8 mouse cellular contexts compared by ENCODE assay signal in genomic region chr7:139068182-139068623, GRCm38 (mm10). TPM values are rescaled to one million over a fixed set of nuclear protein-coding genes. Genes with fewer than 3 reads are reported as not detected.
DNase-seq lines count a peak whose midpoint lies in the region; ATAC-seq and TF ChIP-seq lines count a peak whose summit lies in the region.

No protein-coding gene starts in this region.

- H3K36me3 ChIP-seq in spleen, adult 2 months (ENCODE audit: control insufficient read depth, insufficient read depth, low read length): no peaks in the 10 kb centered on the region
- H3K36me3 ChIP-seq in forebrain, embryonic 14.5 days (ENCODE audit: control insufficient read depth, insufficient read depth, low read length): no peaks in the 10 kb centered on the region
- no peaks in the 10 kb centered on the region for H3K36me3 ChIP-seq in midbrain, embryonic 12.5 days
- H3K36me3 ChIP-seq in small intestine, adult 2 months (ENCODE audit: control insufficient read depth, insufficient read depth, low read length): no peaks in the 10 kb centered on the region

- peak; percentile 86 for ATAC-seq in forebrain, embryonic 14.5 days
- ATAC-seq in midbrain, embryonic 12.5 days (ENCODE audit: low FRiP score, low read depth): peak; percentile 79

- no peak for DNase-seq in spleen, adult 2 months (ENCODE audit: low read depth in 1 of 2, low spot score in 2 of 2)
- no peak for DNase-seq in spleen, postnatal 36 days (ENCODE audit: low spot score in 2 of 2)
- peak; percentile 83 for DNase-seq in cerebellum, adult 11 months
- peak; percentile 86 for DNase-seq in forebrain, embryonic 14.5 days (ENCODE audit: low spot score)
- DNase-seq in induced T-regulatory cell, adult 2 months (ENCODE audit: low read depth): peak; percentile 73
- DNase-seq in left cerebral cortex, adult 2 months (ENCODE audit: extremely low spot score in 1 of 2, low spot score in 2 of 2): peak; percentile 75 to 81

- no peak overlapping the region for H3K4me2 ChIP-seq in forebrain, embryonic 14.5 days (ENCODE audit: low read length)
- H3K4me2 ChIP-seq in midbrain, embryonic 12.5 days (replicated peaks): no peak overlapping the region

- no peak for TF ChIP-seq POLR2A in spleen, adult 2 months (IDR thresholded peaks at IDR 0.05; ENCODE audit: low read depth, low read length)
- TF ChIP-seq POLR2A in small intestine, adult 2 months (IDR thresholded peaks at IDR 0.05; ENCODE audit: low read depth, low read length): no peak

- intact Hi-C loops in left cerebral cortex, adult 2 months (cut with DNase I): loop anchor here (1.0 kb wide), 1 partner anchor 36 kb away; no protein-coding TSS in a partner anchor

- H3K4me1 ChIP-seq in spleen, adult 2 months (ENCODE audit: control insufficient read depth, insufficient read depth, insufficient read length): no peaks in the 10 kb centered on the region
- no peaks in the 10 kb centered on the region for H3K4me1 ChIP-seq in forebrain, embryonic 14.5 days (ENCODE audit: control insufficient read depth, insufficient read depth, low read length)
- H3K4me1 ChIP-seq in midbrain, embryonic 12.5 days: no peaks in the 10 kb centered on the region
- H3K4me1 ChIP-seq in small intestine, adult 2 months (ENCODE audit: control insufficient read depth, insufficient read depth, insufficient read length, low read length): no peaks in the 10 kb centered on the region

- H3K9me3 ChIP-seq in forebrain, embryonic 14.5 days (replicated peaks; ENCODE audit: control insufficient read depth, low read length): no peaks in the 10 kb centered on the region
- H3K9me3 ChIP-seq in midbrain, embryonic 12.5 days: no peaks in the 10 kb centered on the region

- 0% methylated on average over 2 of the region's 2 CpGs for WGBS in spleen, adult 2 months
- 0% methylated on average over 2 of the region's 2 CpGs for WGBS in forebrain, embryonic 14.5 days
- WGBS in midbrain, embryonic 12.5 days: 0% methylated on average over 2 of the region's 2 CpGs
- WGBS in small intestine, adult 2 months: 0% methylated on average over 2 of the region's 2 CpGs

- no peak overlapping the region for H3K9ac ChIP-seq in forebrain, embryonic 14.5 days (ENCODE audit: low read length)
- no peak overlapping the region for H3K9ac ChIP-seq in midbrain, embryonic 12.5 days (replicated peaks)

- peak; percentile 46; the same call in 1 of the 2 replicates for TF ChIP-seq CTCF in spleen, adult 2 months (IDR thresholded peaks at IDR 0.05; ENCODE audit: extremely low read depth, insufficient read depth, insufficient read length, insufficient replicate concordance)
- TF ChIP-seq CTCF in left cerebral cortex, adult 2 months (IDR thresholded peaks at IDR 0.05): peak; percentile 76
- peak; percentile 57; the same call in 1 of the 2 replicates for TF ChIP-seq CTCF in small intestine, adult 2 months (IDR thresholded peaks at IDR 0.05; ENCODE audit: extremely low read depth, insufficient read length, insufficient replicate concordance, low read depth, low read length)

- H3K27ac ChIP-seq in spleen, adult 2 months (ENCODE audit: insufficient read depth, low read length): no peak overlapping the region
- H3K27ac ChIP-seq in forebrain, embryonic 14.5 days (ENCODE audit: low read depth, low read length): no peak overlapping the region
- H3K27ac ChIP-seq in left cerebral cortex, adult 2 months: peak overlapping the region; percentile 63
- H3K27ac ChIP-seq in midbrain, embryonic 12.5 days (replicated peaks): no peak overlapping the region
- no peak overlapping the region for H3K27ac ChIP-seq in small intestine, adult 2 months (ENCODE audit: insufficient read depth, low read depth, low read length)

- H3K4me3 ChIP-seq in spleen, adult 2 months (ENCODE audit: extremely low read depth, insufficient read depth, insufficient read length): no peak overlapping the region
- H3K4me3 ChIP-seq in forebrain, embryonic 14.5 days (ENCODE audit: low read depth, low read length): no peak overlapping the region
- no peak overlapping the region for H3K4me3 ChIP-seq in left cerebral cortex, adult 2 months
- no peak overlapping the region for H3K4me3 ChIP-seq in midbrain, embryonic 12.5 days
- H3K4me3 ChIP-seq in small intestine, adult 2 months (ENCODE audit: low read depth, low read length): no peak overlapping the region

- no peaks in the 10 kb centered on the region for H3K27me3 ChIP-seq in spleen, adult 2 months (ENCODE audit: control insufficient read depth, insufficient read depth, low read length)
- H3K27me3 ChIP-seq in forebrain, embryonic 14.5 days (replicated peaks; ENCODE audit: control insufficient read depth, insufficient read depth, low read length): no peaks in the 10 kb centered on the region
- peaks cover 16% of the 10 kb centered on the region for H3K27me3 ChIP-seq in midbrain, embryonic 12.5 days
- H3K27me3 ChIP-seq in small intestine, adult 2 months (ENCODE audit: control insufficient read depth, insufficient read depth, low read length): no peaks in the 10 kb centered on the region

RNA-seq across cellular contexts. Expression of gene Dpysl4, which starts 17.6 kb away (rescaled TPM):
- polyA plus RNA-seq in spleen, adult 2 months (2012; rRNA removed): 0.49 and 0.71 TPM in 2 replicates
- polyA plus RNA-seq in forebrain, embryonic 14.5 days (2014; fragmentation: Nextera tagmentation; extraction: Ambion mirVana): 123 and 141 TPM in 2 replicates
- 10 to 100 TPM; 48.2 to 56.9 TPM for total RNA-seq in left cerebral cortex, adult 2 months (2021)
- polyA plus RNA-seq in midbrain, embryonic 12.5 days (2016; fragmentation: Nextera tagmentation; extraction: Ambion mirVana): 212 and 220 TPM in 2 replicates
- 0.58 and 0.65 TPM in 2 replicates for polyA plus RNA-seq in small intestine, adult 2 months (2012; rRNA removed)

Comparison
In these comparisons a context has a peak if more than half of its experiments do, and no peak if none do; other contexts are left out.
1. DNase-seq: peak in cerebellum, adult 11 months (single experiment), forebrain, embryonic 14.5 days (single experiment), induced T-regulatory cell, adult 2 months (single experiment) and left cerebral cortex, adult 2 months (2 of 2); none in spleen, adult 2 months (0 of 2) and spleen, postnatal 36 days (0 of 2).
2. RNA of gene Dpysl4, which starts 17.6 kb away (polyA plus RNA-seq): 212 to 220 TPM in midbrain, embryonic 12.5 days and 123 to 141 TPM in forebrain, embryonic 14.5 days; 0.49 to 0.71 TPM in spleen, adult 2 months and 0.58 to 0.65 TPM in small intestine, adult 2 months; every median in the first group is over 10 times any median in the second.
3. Peak in every context shown above with its lines, with median percentiles within 50 percentile points of each other: CTCF ChIP-seq.